Mouse (Mus musculus) fibroblast of lung, adult 2 months (primary cell): ENCODE measurements around the gene Gpm6a.

Experiments
- DNase-seq: peaks from one replicate; pipeline ENCODE4 v3.0.0-alpha.2; 2011; ENCODE audit warnings: low read depth

Gene Gpm6a

GRCm38 (mm10) chr8:54954741-54955455 is at the start of gene Gpm6a:
Gene Gpm6a, plus strand, starts transcription at chr8:54954843.
- DNase-seq = no peak

- DNase-seq = no peak
These were observed 41.8 kb upstream of the Gpm6a start for GRCm38 (mm10) chr8:54912891-54913290.

- DNase-seq = no peak
These were observed 36.9 kb upstream of the Gpm6a start for GRCm38 (mm10) chr8:54917710-54918109.

GRCm38 (mm10) chr8:54922160-54922855 is 32.3 kb upstream of the Gpm6a start:
- no peak for DNase-seq

GRCm38 (mm10) chr8:54924936-54925335 is 29.7 kb upstream of the Gpm6a start:
- DNase-seq = no peak

GRCm38 (mm10) chr8:54932306-54932705 is 22.3 kb upstream of the Gpm6a start:
- no peak for DNase-seq

- no peak for DNase-seq
These were observed 1.3 kb upstream of the Gpm6a start for GRCm38 (mm10) chr8:54953351-54953750.

GRCm38 (mm10) chr8:54954030-54954429 is 613 bp upstream of the Gpm6a start:
- no peak for DNase-seq

- DNase-seq = no peak
These were observed 785 bp downstream of the Gpm6a start for GRCm38 (mm10) chr8:54955456-54955800.

- no peak for DNase-seq
These were observed 1.4 kb downstream of the Gpm6a start for GRCm38 (mm10) chr8:54955935-54956573.

GRCm38 (mm10) chr8:54956787-54957186 is 2.1 kb downstream of the Gpm6a start:
- DNase-seq = no peak

GRCm38 (mm10) chr8:54957506-54957905 is 2.9 kb downstream of the Gpm6a start:
- DNase-seq = no peak

GRCm38 (mm10) chr8:54961571-54961970 is 6.9 kb downstream of the Gpm6a start:
- no peak for DNase-seq

GRCm38 (mm10) chr8:54975020-54975419 is 20.4 kb downstream of the Gpm6a start:
- DNase-seq = no peak

GRCm38 (mm10) chr8:54975506-54975905 is 20.9 kb downstream of the Gpm6a start:
- no peak for DNase-seq

- no peak for DNase-seq
These were observed 21.3 kb downstream of the Gpm6a start for GRCm38 (mm10) chr8:54975927-54976326.

- DNase-seq = no peak
These were observed 22.0 kb downstream of the Gpm6a start for GRCm38 (mm10) chr8:54976663-54977062.

- no peak for DNase-seq
These were observed 32.1 kb downstream of the Gpm6a start for GRCm38 (mm10) chr8:54986791-54987190.

- DNase-seq = no peak
These were observed 34.5 kb downstream of the Gpm6a start for GRCm38 (mm10) chr8:54989093-54989492.

- no peak for DNase-seq
These were observed 37.4 kb downstream of the Gpm6a start for GRCm38 (mm10) chr8:54991840-54992609.

GRCm38 (mm10) chr8:54995662-54996061 is 41.0 kb downstream of the Gpm6a start:
- no peak for DNase-seq

- no peak for DNase-seq
These were observed 47.8 kb downstream of the Gpm6a start for GRCm38 (mm10) chr8:55002398-55002797.
